Mouse (Mus musculus): ENCODE measurements around the gene R3hdm2. TPM values are rescaled to one million over a fixed set of nuclear protein-coding genes. Genes with fewer than 3 reads are reported as not detected.
A peak's percentile ranks its signal among the peaks of the same experiment; 100 is the strongest.

The R3hdm2 gene
- 30.7 and 33.3 TPM in 2 replicates for polyA plus RNA-seq (2016; fragmentation: Nextera tagmentation; extraction: Ambion mirVana)

DNA sequence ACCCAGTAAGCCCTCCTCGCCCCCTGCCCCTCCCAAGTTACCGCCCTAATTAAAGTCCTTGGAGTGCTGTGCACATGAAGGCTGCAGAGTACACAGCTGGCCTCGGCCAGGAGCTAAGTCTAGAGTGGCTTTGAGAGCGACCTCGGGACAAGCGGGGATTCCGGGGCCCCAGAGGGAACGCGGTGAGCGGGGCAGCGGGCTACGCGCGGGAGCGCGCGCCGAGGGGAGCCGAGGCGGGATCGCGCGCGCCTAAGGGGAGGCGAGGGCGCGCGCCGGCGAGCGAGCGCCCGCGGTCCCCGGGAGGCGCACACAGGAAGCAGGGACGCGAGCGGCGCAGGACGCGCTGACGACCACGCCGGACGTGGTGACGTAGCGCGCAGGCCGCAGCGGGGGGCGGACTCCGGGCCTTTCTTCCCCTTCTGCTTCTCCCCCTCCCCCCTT is at the start of gene R3hdm2:
Gene R3hdm2 (plus strand): TSS at position 77 of the 441 bp plus-strand sequence.
- H3K27me3 ChIP-seq (ENCODE audit: insufficient read depth, poor library complexity, severe bottlenecking): no peaks in the 10 kb centered on the region
- no peaks in the 10 kb centered on the region for H3K36me3 ChIP-seq
- peak within 1 kb of the TSS; percentile 97 for H3K27ac ChIP-seq
- DNase-seq (ENCODE audit: low spot score): peak; percentile 95
- under 1% methylated on average over 52 of the region's 53 CpGs for WGBS
- H3K4me1 ChIP-seq: peaks cover 21% of the 10 kb centered on the region
- H3K9me3 ChIP-seq: no peaks in the 10 kb centered on the region
- H3K4me3 ChIP-seq: peak within 1 kb of the TSS; percentile 67

- Histone ChIP-seq H3K27me3 (ENCODE audit: insufficient read depth, poor library complexity, severe bottlenecking) (peaks cover 63% of the 10 kb centered on the region), H3K4me1 (peaks cover 5% of the 10 kb centered on the region), H3K9me3 (no peaks in the 10 kb centered on the region), H3K27ac (peak overlapping the region; percentile 59; the same call in 1 of the 2 replicates), H3K36me3 (0 out of 2 replicates have a peak, but pooled peaks cover 8% of the 10 kb centered on the region), H3K4me3 (peak overlapping the region; percentile 50)
- WGBS: 32% methylated on average over 31 of the region's 31 CpGs
- no peak for DNase-seq (ENCODE audit: low spot score)
Measured at GRCm38 (mm10) chr10:127332211-127332874, 47.8 kb upstream of the R3hdm2 start.

DNA sequence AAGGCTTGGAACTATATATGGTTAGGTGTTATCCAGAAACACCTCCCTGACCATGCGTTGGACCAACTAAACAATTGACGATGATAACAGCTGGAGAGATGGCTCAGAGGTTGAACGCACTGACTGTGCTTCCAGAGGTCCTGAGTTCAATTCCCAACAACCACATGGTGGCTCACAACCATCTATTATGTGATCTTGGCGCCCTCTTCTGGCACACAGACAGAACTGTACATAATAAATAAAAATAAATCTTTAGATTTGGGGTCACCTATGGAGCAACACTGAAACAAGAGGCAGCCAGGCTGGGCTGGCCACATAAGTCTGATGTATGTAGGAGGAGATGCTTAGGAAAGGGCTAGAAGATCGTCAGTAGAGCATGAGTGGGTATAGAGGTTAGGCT is 47.0 kb upstream of the R3hdm2 start:
- peaks cover 5% of the 10 kb centered on the region for H3K4me1 ChIP-seq
- H3K9me3 ChIP-seq: no peaks in the 10 kb centered on the region
- WGBS: 54% methylated on average over 5 of the region's 5 CpGs
- no peak for DNase-seq (ENCODE audit: low spot score)
- no peak overlapping the region for H3K4me3 ChIP-seq
- H3K27ac ChIP-seq: no peak overlapping the region
- 0 out of 2 replicates have a peak, but pooled peaks cover 8% of the 10 kb centered on the region for H3K36me3 ChIP-seq
- H3K27me3 ChIP-seq (ENCODE audit: insufficient read depth, poor library complexity, severe bottlenecking): peaks cover 63% of the 10 kb centered on the region

- H3K27ac ChIP-seq: no peak overlapping the region
- peaks cover 54% of the 10 kb centered on the region for H3K27me3 ChIP-seq (ENCODE audit: insufficient read depth, poor library complexity, severe bottlenecking)
- no peak for DNase-seq (ENCODE audit: low spot score)
- 79% methylated on average over 1 of the region's 1 CpGs for WGBS
- peaks cover 19% of the 10 kb centered on the region for H3K4me1 ChIP-seq
- H3K4me3 ChIP-seq: no peak overlapping the region
- H3K36me3 ChIP-seq: 0 out of 2 replicates have a peak, but pooled peaks cover 8% of the 10 kb centered on the region
- no peaks in the 10 kb centered on the region for H3K9me3 ChIP-seq
Measured at GRCm38 (mm10) chr10:127335271-127335670, 44.9 kb upstream of the R3hdm2 start.

- peaks cover 52% of the 10 kb centered on the region for H3K27me3 ChIP-seq (ENCODE audit: insufficient read depth, poor library complexity, severe bottlenecking)
- DNase-seq (ENCODE audit: low spot score): no peak
- 62% methylated on average over 5 of the region's 5 CpGs for WGBS
- H3K27ac ChIP-seq: no peak overlapping the region; the same call in 1 of the 2 replicates
- peaks cover 36% of the 10 kb centered on the region for H3K4me1 ChIP-seq
- 0 out of 2 replicates have a peak, but pooled peaks cover 8% of the 10 kb centered on the region for H3K36me3 ChIP-seq
- no peak overlapping the region for H3K4me3 ChIP-seq
- no peaks in the 10 kb centered on the region for H3K9me3 ChIP-seq
Measured at GRCm38 (mm10) chr10:127336952-127337351, 43.2 kb upstream of the R3hdm2 start.

DNA sequence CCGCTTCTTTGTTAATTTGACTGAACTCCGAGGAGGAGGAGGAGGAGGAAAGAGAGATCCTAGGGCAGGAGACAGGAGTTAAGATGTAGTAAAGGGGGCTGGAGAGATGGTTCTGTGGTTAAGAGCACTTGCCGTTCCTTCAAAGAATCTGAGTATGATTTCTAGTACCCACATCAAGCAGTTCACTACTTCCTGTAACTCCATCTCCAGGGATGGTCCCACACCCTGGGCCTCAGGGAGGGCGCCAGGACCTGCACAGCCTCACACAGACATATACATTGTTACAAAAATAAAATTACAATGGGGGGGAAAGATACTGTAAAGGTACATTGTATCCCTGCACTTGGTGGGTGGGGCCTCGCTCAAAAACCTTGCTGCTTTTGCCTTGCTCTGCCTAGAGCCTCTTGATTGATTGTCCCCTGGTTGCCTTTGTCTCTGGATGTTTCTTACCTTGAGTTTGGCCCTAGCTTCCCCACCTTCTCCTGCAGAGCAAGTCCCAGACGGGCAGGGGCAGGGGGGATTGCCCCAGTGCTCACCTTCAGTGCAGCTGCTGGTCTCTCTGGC is 42.5 kb upstream of the R3hdm2 start:
- 0 out of 2 replicates have a peak, but pooled peaks cover 8% of the 10 kb centered on the region for H3K36me3 ChIP-seq
- no peak for DNase-seq (ENCODE audit: low spot score)
- H3K27me3 ChIP-seq (ENCODE audit: insufficient read depth, poor library complexity, severe bottlenecking): peaks cover 46% of the 10 kb centered on the region
- WGBS: 80% methylated on average over 6 of the region's 6 CpGs
- H3K9me3 ChIP-seq: no peaks in the 10 kb centered on the region
- H3K4me3 ChIP-seq: no peak overlapping the region
- no peak overlapping the region for H3K27ac ChIP-seq
- peaks cover 38% of the 10 kb centered on the region for H3K4me1 ChIP-seq

DNA sequence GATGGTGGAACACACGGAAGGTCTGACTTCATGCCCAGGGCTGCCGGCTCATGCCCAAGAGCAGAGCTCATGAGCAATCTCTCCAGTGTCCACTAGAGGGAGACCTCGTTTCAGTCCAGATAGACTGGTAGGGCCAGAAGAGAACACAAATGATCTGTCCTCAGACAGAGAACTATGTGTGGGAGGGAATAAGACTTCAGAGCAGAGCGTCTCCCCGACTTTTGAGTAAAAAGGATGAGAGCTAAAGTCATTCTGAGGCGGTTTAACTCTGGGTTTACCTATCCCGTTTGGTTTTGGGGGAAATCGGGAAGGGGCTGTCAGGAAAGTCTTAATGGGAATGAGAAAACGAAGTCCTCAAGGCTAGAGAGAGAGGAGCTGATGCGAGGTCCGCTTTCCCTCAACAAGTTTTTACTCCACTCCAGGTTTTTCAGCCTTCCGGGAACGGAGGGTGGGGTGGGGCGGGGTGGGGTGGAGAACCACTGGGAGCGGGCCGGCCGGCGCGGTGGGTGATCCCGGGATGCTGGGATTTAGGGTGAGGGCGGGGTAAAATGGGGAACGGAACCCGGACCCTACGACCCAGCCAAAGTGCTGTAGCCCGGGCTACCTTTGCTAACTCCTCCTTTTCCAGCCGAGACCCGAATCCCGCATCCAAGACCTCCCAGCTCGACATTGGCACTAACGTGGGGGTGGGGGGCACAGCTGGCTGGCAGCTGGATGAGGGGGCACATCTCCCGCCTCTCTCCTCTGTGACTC is 41.0 kb upstream of the R3hdm2 start:
- Histone ChIP-seq H3K4me1 (peaks cover 37% of the 10 kb centered on the region), H3K27ac (peak overlapping the region; percentile 79), H3K4me3 (peak overlapping the region; percentile 65), H3K36me3 (0 out of 2 replicates have a peak, but pooled peaks cover 1% of the 10 kb centered on the region), H3K27me3 (ENCODE audit: insufficient read depth, poor library complexity, severe bottlenecking) (peaks cover 46% of the 10 kb centered on the region), H3K9me3 (no peaks in the 10 kb centered on the region)
- under 1% methylated on average over 31 of the region's 31 CpGs for WGBS
- DNase-seq (ENCODE audit: low spot score): peak; percentile 90

DNA sequence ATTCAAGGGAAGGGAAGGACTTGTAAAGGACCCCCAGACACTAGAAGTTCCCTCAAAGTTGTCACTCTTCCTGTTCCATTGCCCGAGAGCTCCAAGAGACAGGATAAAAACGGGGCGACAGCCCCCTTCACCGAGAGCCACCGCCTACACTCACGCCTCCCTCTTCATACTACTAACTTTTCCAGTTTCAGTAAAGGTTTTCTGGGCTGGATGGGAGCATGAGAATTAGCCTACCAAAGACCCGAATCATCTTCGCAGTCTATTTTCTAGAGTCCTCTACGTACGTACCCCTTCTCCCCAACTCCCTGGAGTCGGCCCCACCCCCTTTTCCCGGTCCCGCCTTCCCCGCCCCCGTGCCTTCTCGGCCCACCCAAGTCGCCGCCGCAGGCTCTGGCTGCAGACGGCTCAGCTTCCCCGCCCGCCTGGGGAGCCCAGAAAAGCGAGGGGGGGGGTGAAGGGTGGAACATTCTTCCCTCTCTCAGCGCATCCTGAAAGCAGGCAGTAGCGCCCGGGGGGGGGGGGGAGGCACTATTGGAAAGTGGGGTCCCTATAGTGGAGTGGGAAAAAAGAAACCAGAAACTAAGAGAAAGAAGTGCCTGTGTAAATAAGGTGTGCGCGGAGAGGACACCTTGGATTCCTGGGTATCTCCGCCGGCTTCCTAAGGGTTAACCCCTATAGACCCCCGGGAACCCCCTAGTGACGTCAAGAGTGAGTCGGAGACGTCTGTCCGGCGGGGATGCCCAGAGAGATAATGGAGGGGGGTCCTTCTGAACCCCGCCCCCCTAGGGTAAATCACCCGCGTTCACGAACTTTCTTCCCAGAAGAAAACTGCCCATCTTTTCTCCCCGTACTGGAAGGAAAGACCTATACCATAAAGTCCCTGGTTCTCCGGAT is 40.2 kb upstream of the R3hdm2 start:
- WGBS: under 1% methylated on average over 41 of the region's 42 CpGs
- H3K27ac ChIP-seq: peak overlapping the region; percentile 79

DNA sequence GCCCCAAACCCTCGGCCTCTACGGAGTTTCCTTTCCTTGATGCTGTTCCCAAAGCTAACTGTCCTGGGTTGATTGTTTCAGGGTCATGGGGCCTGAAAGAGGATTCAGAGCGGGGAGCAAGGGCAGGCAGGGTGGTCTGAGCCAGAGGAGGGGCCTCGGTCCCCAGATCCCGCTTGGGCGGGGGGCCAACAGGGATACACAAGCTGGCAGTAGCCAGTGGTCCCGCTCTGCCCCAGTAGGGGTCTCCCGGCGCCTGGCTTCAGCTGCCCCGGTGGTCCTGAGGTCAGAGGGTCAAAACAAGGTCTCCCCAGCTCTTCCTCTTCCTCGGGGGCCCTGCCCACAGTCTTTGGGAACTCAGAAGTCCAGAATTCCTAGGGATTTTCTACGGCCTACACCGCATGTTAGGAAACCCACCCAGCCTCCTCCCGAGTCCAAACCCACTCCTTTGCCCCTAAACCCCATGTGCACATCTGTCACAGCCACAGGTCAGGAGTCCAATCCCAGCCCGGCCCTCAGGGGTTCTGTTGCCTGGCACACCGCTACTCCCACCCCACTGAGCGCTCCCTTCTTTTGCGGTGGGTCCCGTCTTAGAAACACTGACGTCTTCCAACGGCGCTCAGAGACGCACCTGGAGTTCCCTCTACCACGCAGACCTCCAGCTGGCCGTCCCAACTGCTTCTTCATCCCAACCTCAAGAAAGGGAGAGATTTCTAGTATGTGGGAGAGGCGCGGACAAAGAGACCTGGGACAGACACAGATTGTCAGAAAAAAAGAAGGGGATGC is 39.4 kb upstream of the R3hdm2 start:
- Histone ChIP-seq H3K36me3 (no peaks in the 10 kb centered on the region), H3K9me3 (no peaks in the 10 kb centered on the region), H3K27ac (peak overlapping the region; percentile 79), H3K27me3 (ENCODE audit: insufficient read depth, poor library complexity, severe bottlenecking) (peaks cover 46% of the 10 kb centered on the region), H3K4me1 (peaks cover 37% of the 10 kb centered on the region), H3K4me3 (peak overlapping the region; percentile 65)
- 1% methylated on average over 27 of the region's 27 CpGs for WGBS
- DNase-seq (ENCODE audit: low spot score): no peak

More for the DNA sequence above, 40.2 kb upstream of the R3hdm2 start:
- DNase-seq (ENCODE audit: low spot score): no peak
- H3K9me3 ChIP-seq: no peaks in the 10 kb centered on the region
- peak overlapping the region; percentile 65 for H3K4me3 ChIP-seq
- peaks cover 46% of the 10 kb centered on the region for H3K27me3 ChIP-seq (ENCODE audit: insufficient read depth, poor library complexity, severe bottlenecking)
- peaks cover 37% of the 10 kb centered on the region for H3K4me1 ChIP-seq
- no peaks in the 10 kb centered on the region for H3K36me3 ChIP-seq

DNA sequence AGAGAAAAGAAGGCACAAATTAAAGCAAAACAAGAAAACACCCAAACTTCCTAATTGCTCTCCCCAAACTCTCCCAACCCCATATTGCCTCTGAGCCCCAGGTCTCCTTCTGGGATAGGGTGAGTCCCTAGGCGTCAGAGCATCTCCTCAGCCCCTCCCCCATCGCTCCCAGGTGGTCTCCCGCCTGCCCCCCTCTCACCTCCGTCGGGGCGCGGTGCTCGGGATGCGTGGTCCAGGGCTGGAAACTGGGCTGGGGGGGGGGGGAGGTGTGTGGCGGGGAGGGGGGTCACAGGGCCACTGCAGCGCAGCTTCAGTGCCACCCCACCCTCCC is 38.8 kb upstream of the R3hdm2 start:
- H3K4me1 ChIP-seq: peaks cover 37% of the 10 kb centered on the region
- H3K27ac ChIP-seq: peak overlapping the region; percentile 79
- DNase-seq (ENCODE audit: low spot score): no peak
- H3K27me3 ChIP-seq (ENCODE audit: insufficient read depth, poor library complexity, severe bottlenecking): peaks cover 45% of the 10 kb centered on the region
- peak overlapping the region; percentile 65 for H3K4me3 ChIP-seq
- WGBS: 0% methylated on average over 9 of the region's 11 CpGs
- H3K9me3 ChIP-seq: no peaks in the 10 kb centered on the region
- H3K36me3 ChIP-seq: no peaks in the 10 kb centered on the region

GRCm38 (mm10) chr10:127341891-127342639 is 38.1 kb upstream of the R3hdm2 start, which contains the start of gene Gli1:
Gene Gli1 (minus strand): TSS chr10:127341974.
- DNase-seq (ENCODE audit: low spot score): peak; percentile 89
- Histone ChIP-seq H3K36me3 (no peaks in the 10 kb centered on the region), H3K4me1 (peaks cover 37% of the 10 kb centered on the region), H3K4me3 (peak within 1 kb of the TSS; percentile 65), H3K9me3 (no peaks in the 10 kb centered on the region), H3K27me3 (ENCODE audit: insufficient read depth, poor library complexity, severe bottlenecking) (peaks cover 37% of the 10 kb centered on the region), H3K27ac (peak within 1 kb of the TSS; percentile 79)
- WGBS: under 1% methylated on average over 29 of the region's 29 CpGs

Measured in heart, embryonic 10.5 days (tissue).